Mouse (Mus musculus) hindbrain, postnatal 0 days (tissue): ENCODE measurements around the gene Chn2. TPM values are rescaled to one million over a fixed set of nuclear protein-coding genes. Genes with fewer than 3 reads are reported as not detected.

Source experiments
- ATAC-seq: fragments of 200-750 bp; cut with Nextera tagmentation; 2 replicates; pipeline ENCODE4 v1.8.0; 2017; ENCODE audit warnings: mild to moderate bottlenecking, moderate TSS enrichment, moderate library complexity
- DNase-seq: peaks from one replicate; pipeline ENCODE4 v3.0.0-alpha.2; 2015; ENCODE audit warnings: low spot score
- H3K27ac ChIP-seq: fragments of 300-500 bp; sonication (generic); 2 replicates; pipeline ENCODE4 v1.5.1; 2014; ENCODE audit warnings: mild to moderate bottlenecking
- H3K27me3 ChIP-seq: fragments of 300-500 bp; sonication (generic); 2 replicates; pipeline ENCODE4 v1.6.1; 2014; ENCODE audit warnings: low read length, mixed read lengths; ENCODE audit not compliant: insufficient read depth
- H3K36me3 ChIP-seq: fragments of 300-500 bp; sonication (generic); 2 replicates; pipeline ENCODE4 v1.6.1; 2014; ENCODE audit warnings: low read length, mixed read lengths; ENCODE audit not compliant: insufficient read depth
- H3K4me1 ChIP-seq: fragments of 300-500 bp; sonication (generic); 2 replicates; pipeline ENCODE4 v1.6.1; 2014; ENCODE audit warnings: antibody characterized with exemption, low read length, mixed read lengths; ENCODE audit not compliant: insufficient read depth
- H3K4me2 ChIP-seq: fragments of 300-500 bp; sonication (generic); 2 replicates; pipeline ENCODE4 v1.6.1; 2014; ENCODE audit warnings: low read depth, mild to moderate bottlenecking, low read length, moderate library complexity, mixed read lengths
- H3K4me3 ChIP-seq: fragments of 300-500 bp; sonication (generic); 2 replicates; pipeline ENCODE4 v1.5.1; 2014; ENCODE audit warnings: low read length
- H3K9ac ChIP-seq: fragments of 300-500 bp; sonication (generic); replicated peaks from 2 replicates; pipeline ENCODE4 v1.6.1; 2014; ENCODE audit warnings: mild to moderate bottlenecking, low read length, moderate library complexity, mixed read lengths
- H3K9me3 ChIP-seq: fragments of 300-500 bp; sonication (generic); 2 replicates; pipeline ENCODE4 v1.6.1; 2016; ENCODE audit warnings: low read length, mixed read lengths
- CTCF ChIP-seq: IDR thresholded peaks from 2 replicates; pipeline ENCODE4 v1.5.1; 2016; ENCODE audit warnings: antibody characterized with exemption, control low read depth, low read depth
- WGBS: fragments of 180-500 bp; shearing (Covaris S2); extraction: QIAGEN DNeasy Blood & Tissue Kit; methylation state at CpG from one replicate; pipeline ENCODE4 v1.1.7; 2014; 5-methylcytosine and 5-hydroxymethylcytosine counted together
- polyA plus RNA-seq: library from polyadenylated mRNA; unstranded; fragments of >200 nt; fragmentation: Nextera tagmentation; extraction: Ambion mirVana; gene quantifications from 2 replicates; pipeline ENCODE4 v1.2.1, GENCODE M21; 2015
- total RNA-seq: library from RNA; depleted of rRNA; stranded (reverse); fragments of >200 nt; gene quantifications from 2 replicates; pipeline ENCODE4 v1.2.3, GENCODE M21; 2014

The Chn2 gene
- total and polyA plus RNA-seq, 2 experiments from 2014 or later, result 21.2 to 43.8 TPM

DNA sequence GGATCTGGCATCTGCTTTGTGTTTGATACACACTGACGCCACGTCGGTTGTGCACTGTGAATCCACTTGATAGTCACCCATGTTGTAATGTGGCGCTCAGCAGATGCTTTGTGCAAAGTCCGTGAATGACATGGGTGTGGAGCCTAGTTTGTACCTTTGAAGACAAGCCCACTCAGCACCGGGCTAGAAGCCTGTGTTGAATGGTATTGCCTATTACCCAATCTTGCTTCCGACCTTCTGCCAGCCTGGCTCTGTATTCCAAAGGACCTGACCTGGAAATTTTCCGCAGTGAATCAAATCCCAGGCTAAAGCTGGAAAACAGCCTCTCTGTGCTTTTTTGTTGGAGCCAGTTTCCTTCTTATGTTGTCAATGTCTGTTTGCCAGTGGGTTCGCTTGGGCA lies 197.1 kb downstream of the Chn2 start:
- Histone ChIP-seq H3K4me1 (no peaks in the 10 kb centered on the region), H3K4me2 (no peak overlapping the region), H3K36me3 (no peaks in the 10 kb centered on the region), H3K27ac (no peak overlapping the region), H3K9ac (no peak overlapping the region), H3K4me3 (no peak overlapping the region), H3K27me3 (no peaks in the 10 kb centered on the region), H3K9me3 (no peaks in the 10 kb centered on the region)
- ATAC-seq, result no peak
- no peak for DNase-seq
- TF ChIP-seq CTCF, result no peak
- WGBS, result 87% methylated on average over 9 of the region's 9 CpGs

- no peaks in the 10 kb centered on the region for H3K4me1 ChIP-seq
- no peaks in the 10 kb centered on the region for H3K27me3 ChIP-seq
- ATAC-seq (no peak), DNase-seq (no peak)
- H3K9me3 ChIP-seq, result no peaks in the 10 kb centered on the region
- H3K36me3 ChIP-seq, result no peaks in the 10 kb centered on the region
- H3K9ac ChIP-seq, result no peak overlapping the region
- no peak overlapping the region for H3K27ac ChIP-seq
- WGBS, result 68% methylated on average over 5 of the region's 5 CpGs
- TF ChIP-seq CTCF, result no peak
- no peak overlapping the region for H3K4me3 ChIP-seq
- H3K4me2 ChIP-seq, result no peak overlapping the region
Measured at GRCm38 (mm10) chr6:54241761-54242160, 202.4 kb downstream of the Chn2 start.

- WGBS, result 61% methylated on average over 9 of the region's 9 CpGs
- Histone ChIP-seq H3K27ac (no peak overlapping the region), H3K4me3 (no peak overlapping the region), H3K4me1 (no peaks in the 10 kb centered on the region), H3K4me2 (peak overlapping the region; percentile 21; the same call in 1 of the 2 replicates), H3K9me3 (no peaks in the 10 kb centered on the region), H3K9ac (no peak overlapping the region), H3K36me3 (no peaks in the 10 kb centered on the region), H3K27me3 (no peaks in the 10 kb centered on the region)
- ATAC-seq (no peak), DNase-seq (peak; percentile 17)
- TF ChIP-seq CTCF, result no peak
Measured at GRCm38 (mm10) chr6:54242286-54242685, 202.9 kb downstream of the Chn2 start.

- DNase-seq (no peak), ATAC-seq (no peak)
- Histone ChIP-seq H3K27ac (no peak overlapping the region), H3K36me3 (no peaks in the 10 kb centered on the region), H3K9me3 (no peaks in the 10 kb centered on the region), H3K4me1 (no peaks in the 10 kb centered on the region), H3K9ac (no peak overlapping the region), H3K4me2 (no peak overlapping the region), H3K4me3 (no peak overlapping the region), H3K27me3 (no peaks in the 10 kb centered on the region)
- no peak for TF ChIP-seq CTCF
- WGBS, result 80% methylated on average over 8 of the region's 8 CpGs
Measured at GRCm38 (mm10) chr6:54248354-54249252, 209.2 kb downstream of the Chn2 start.

- 53% methylated on average over 17 of the region's 17 CpGs for WGBS
- ATAC-seq (no peak), DNase-seq (no peak)
- Histone ChIP-seq H3K36me3 (no peaks in the 10 kb centered on the region), H3K27me3 (no peaks in the 10 kb centered on the region), H3K9me3 (no peaks in the 10 kb centered on the region), H3K9ac (no peak overlapping the region), H3K4me2 (no peak overlapping the region), H3K4me3 (no peak overlapping the region), H3K27ac (no peak overlapping the region), H3K4me1 (no peaks in the 10 kb centered on the region)
- TF ChIP-seq CTCF, result no peak
Measured at GRCm38 (mm10) chr6:54251401-54252191, 212.2 kb downstream of the Chn2 start.

- no peaks in the 10 kb centered on the region for H3K36me3 ChIP-seq
- H3K9ac ChIP-seq, result no peak overlapping the region
- H3K4me2 ChIP-seq, result no peak overlapping the region
- no peak for ATAC-seq
- no peak overlapping the region for H3K4me3 ChIP-seq
- no peak overlapping the region for H3K27ac ChIP-seq
- 67% methylated on average over 5 of the region's 5 CpGs for WGBS
- no peak for DNase-seq
- no peaks in the 10 kb centered on the region for H3K9me3 ChIP-seq
- TF ChIP-seq CTCF, result peak; percentile 62
- H3K4me1 ChIP-seq, result no peaks in the 10 kb centered on the region
- no peaks in the 10 kb centered on the region for H3K27me3 ChIP-seq
Measured at GRCm38 (mm10) chr6:54253206-54253605, 213.9 kb downstream of the Chn2 start.
